Mouse (Mus musculus) C2C12 (cell line): ENCODE data around the gene Ccdc149.
A peak's percentile ranks its signal among the peaks of the same experiment; 100 is the strongest.

Experiments used
- CEBPB ChIP-seq: IDR thresholded peaks from one replicate; pipeline ENCODE4 v1.6.1; 2011; ENCODE audit warnings: low read depth, mild to moderate bottlenecking, control low read depth, moderate library complexity
- CTCF ChIP-seq: IDR thresholded peaks from one replicate; pipeline ENCODE4 v1.5.1; 2011; ENCODE audit not compliant: control insufficient read depth, insufficient read depth, insufficient read length
- MAX ChIP-seq: IDR thresholded peaks from one replicate; pipeline ENCODE4 v1.6.1; 2011; ENCODE audit warnings: mild to moderate bottlenecking, control low read depth
- MYOD1 ChIP-seq: IDR thresholded peaks from one replicate; pipeline ENCODE4 v1.6.1; 2011; ENCODE audit warnings: low read depth; ENCODE audit not compliant: control insufficient read depth, insufficient read length
- USF1 ChIP-seq: IDR thresholded peaks from one replicate; pipeline ENCODE4 v1.6.1; 2011; ENCODE audit warnings: low read depth, mild to moderate bottlenecking, control low read depth, moderate library complexity

DNA sequence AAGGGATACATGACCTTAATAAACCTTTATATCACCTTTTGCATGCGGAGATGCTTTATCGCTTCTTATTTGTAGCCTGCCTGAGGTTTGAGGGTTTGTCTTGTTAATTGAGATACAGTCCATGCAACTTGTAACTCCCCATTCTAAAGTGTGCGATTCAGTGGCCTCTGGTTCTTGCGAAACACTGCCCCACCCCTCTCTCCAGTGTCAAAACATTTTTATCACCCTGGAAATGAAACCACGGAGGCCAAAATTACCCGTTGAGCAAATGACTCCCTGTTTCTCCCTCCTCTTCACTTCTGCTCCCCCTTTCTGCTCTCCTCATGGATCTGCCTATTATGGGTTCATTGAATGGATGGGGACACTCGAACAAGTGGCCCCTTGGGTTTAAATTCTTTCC, 115.7 kb downstream of the Ccdc149 start:
- no peak for TF ChIP-seq CTCF
- no peak for TF ChIP-seq MAX
- TF ChIP-seq CEBPB, result peak; percentile 93
- TF ChIP-seq MYOD1, result no peak
- TF ChIP-seq USF1, result no peak
